Mouse (Mus musculus): ENCODE measurements around the gene BC030499.

BC030499 gene

DNA sequence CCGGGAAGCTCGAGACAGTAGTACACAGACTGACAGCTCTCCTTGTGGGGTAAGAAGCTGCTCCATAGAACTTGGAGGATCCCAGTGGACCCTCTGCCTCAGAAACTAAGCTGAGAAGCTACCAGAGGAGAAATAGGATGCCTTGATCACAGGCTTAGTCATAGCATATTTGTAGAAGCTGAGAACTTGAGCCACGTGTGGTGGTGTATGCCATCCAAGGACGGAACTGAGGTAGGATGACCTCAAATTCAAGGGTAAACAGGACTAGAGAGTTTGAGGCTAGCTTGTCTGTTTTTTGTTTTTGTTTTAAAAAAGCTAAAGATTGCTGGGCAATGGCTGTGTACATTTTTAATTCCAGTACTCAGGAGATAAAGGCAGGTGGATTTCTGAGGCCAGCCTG, 14.6 kb downstream of the BC030499 start:
- DNase-seq (ENCODE audit: low spot score in 2 of 2), result no peak

DNA sequence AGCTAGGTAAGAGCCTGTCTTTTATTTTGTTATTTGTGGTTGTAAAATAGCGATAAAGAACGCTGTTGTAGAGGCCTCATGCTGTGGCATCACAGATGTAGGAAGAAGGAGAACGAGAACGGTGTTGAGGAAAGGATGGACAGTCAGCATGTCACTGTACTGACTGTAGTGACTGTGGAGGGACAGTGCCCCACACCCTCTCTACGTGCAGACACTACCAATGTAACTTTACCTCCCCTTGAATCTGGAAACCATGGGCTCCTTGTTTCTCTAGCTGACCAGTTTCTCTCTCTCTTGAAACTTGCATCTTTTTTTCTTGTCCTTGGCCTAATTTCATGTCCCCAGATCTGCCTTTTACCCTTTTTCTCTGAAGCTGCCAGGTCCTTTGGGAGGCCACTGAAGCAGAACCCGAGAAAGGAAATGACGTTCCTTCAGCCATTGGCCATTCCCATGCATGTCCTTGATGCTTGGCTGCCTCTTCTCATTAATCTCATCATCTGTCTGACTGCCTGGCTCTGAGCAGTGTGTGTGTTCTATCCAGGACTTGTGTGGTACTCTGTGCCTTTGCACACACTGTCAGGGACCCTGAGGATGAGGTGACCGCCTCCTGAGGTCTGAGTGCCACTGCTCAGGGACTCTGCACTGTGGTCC, 20.3 kb downstream of the BC030499 start:
- DNase-seq (ENCODE audit: low spot score in 2 of 2), result no peak

DNA sequence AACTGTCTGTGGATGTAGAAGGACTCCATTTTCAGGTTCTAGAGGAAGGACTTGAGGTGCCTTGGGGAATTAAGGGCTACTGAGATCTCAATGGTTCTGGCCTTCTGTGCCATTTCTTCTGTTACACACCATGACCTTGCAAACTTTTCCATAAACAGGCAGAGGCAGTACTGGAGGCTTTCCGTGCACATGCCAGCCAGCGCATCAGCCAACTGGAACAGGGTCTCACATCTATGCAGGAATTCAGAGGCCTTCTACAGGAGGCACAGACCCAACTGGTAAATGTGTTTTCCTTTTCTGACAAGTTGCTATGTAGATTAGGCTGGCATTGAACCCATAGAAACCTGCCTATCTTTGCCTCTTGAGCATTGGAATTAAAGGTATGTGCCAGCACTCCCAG, 23.0 kb downstream of the BC030499 start:
- DNase-seq (ENCODE audit: low spot score in 2 of 2), result no peak

DNA sequence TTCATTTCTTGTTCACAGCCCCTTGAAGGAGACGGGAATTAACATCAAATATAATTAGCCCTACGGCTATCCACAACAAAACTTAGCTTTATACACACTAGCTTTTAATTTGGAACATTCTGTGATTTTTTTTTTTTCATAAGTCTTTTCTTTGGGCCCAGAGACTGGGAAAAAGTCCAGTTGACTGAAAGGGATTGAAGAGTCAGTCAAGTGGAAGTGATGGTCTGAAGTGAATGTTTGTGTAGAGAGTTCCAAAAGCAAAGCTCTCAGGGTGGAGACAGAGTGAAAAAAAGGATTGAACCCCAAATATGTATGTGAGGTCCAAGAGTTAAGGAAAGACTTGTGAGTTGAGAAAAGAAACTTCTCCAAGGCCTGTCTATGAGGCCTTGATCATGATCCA, 27.8 kb downstream of the BC030499 start:
- DNase-seq (ENCODE audit: low spot score in 2 of 2), result no peak

DNA sequence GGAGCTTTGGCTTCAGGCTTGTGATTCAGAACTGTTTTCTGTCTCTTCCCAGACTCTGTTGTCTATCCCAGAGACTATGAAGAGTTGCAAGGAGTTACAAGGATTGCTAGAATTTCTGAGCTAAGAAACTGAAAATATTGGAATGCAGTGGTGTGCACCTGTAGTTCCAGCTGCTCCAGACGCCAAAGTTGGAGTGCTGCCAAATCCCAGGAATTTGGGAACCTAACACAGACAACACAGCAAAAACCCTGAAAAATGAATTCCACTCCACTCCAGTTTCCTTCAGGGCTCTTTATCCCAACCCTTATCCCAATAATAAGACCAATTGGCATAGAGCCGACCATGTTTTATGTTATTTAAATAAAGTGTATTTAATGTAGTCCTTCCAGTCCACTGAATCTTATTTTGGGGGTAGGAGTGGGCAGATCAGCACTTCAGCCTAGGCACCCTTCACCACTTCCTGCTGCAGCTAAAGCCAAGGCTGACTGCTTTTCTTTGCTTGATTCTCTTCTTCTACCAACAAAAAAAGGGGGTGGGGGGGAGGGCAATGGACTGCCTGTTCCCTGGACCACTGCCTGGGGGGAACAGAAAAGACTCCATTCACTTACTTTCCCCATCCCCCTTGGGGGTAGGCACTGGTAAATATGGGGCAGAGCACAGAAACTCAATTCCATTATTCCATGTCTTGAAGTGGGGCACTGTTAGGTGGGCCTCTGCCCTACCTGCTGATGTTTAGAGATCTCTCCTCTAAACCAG, 31.6 kb downstream of the BC030499 start:
- no peak for DNase-seq (ENCODE audit: low spot score in 2 of 2)

DNA sequence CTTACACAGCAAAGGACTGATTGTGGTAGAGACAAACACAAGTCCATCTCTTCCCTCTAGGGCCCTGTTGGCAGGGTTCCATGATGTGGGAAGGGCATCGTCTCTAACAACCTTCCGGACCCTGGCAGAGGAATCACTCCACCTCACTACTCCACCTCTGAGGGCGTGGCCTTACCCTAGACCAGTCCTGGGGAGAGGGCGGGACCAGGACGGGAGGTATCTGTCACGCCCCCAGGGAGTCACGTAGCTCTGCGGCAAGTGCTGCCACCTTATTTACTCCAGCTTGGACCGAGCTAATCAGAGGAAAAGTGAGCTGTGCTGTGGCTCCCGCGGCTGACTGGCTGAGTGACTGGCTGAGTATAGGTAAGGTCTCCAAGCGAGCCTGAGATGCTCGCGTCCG, 32.2 kb downstream of the BC030499 start, which contains the start of gene Aldoc:
Aldoc (plus strand) TSS at position 109 of the 400 bp plus-strand sequence.
- DNase-seq (ENCODE audit: low spot score in 2 of 2), result peak; percentile 63 to 83

DNA sequence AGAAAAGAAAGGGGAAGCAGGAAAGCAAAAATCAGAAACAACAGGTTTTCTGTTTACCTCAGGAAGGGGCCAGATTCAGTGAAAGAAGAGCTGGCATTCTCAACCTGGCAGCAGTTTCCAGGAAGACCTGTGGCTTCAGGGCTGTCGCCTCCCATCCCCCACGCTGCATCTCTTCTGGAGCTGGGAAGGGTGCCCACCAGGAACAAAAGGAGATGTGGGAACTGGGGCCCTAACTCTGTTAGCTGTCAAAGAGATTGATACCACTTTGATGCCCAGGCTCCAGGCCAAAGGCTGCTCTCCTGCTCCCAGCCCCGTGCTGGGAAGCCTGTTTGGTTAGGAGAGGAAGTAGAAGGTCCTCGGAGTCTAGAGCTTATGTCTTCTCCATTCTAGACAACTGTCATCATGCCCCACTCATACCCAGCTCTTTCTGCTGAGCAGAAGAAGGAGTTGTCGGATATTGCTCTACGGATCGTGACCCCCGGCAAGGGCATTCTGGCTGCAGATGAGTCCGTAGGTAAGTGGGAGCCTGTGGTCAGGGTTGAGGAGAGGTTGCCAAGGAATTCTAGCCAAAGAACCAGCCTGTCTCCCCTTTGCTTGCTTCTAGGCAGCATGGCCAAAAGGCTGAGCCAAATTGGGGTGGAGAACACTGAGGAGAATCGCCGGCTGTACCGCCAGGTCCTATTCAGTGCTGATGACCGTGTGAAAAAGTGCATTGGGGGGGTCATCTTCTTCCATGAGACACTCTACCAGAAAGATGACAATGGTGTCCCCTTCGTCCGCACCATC, 33.6 kb downstream of the BC030499 start:
- DNase-seq (ENCODE audit: low spot score in 2 of 2), result no peak

DNA sequence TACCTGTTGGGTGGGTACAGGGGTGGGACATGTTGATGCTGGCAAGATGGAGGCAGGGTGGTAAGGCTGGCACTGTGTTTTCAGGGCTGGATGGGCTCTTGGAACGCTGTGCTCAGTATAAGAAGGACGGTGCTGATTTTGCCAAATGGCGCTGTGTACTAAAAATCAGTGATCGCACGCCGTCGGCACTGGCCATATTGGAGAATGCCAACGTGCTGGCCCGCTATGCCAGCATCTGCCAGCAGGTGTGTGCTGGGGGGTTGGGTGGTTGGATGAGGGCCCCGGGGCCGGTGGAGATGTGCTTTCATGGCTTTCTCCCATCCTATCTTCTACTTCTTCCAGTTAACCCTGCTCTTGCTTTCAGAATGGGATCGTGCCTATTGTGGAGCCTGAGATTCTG, 34.3 kb downstream of the BC030499 start:
- no peak for DNase-seq (ENCODE audit: low spot score in 2 of 2)

DNA sequence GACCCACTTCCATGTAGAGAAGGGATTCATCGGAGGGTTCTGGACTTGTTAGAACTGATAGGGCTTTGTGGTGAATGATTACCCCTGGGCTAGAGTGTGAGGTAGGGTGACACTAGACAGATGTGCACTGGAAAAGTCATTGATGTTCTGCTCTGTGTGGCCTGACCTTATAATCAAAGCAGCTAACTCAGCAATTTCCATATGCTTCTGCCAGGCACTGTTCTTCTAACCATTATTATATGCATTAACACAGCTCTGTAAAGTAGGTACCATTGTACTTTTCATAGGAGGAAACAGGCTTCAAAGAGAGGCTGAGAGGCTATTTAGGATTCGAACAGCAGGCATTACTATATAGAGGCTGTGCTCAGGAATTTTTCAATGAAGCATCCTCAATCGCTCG, 36.6 kb downstream of the BC030499 start:
- no peak for DNase-seq (ENCODE audit: low spot score in 2 of 2)

DNA sequence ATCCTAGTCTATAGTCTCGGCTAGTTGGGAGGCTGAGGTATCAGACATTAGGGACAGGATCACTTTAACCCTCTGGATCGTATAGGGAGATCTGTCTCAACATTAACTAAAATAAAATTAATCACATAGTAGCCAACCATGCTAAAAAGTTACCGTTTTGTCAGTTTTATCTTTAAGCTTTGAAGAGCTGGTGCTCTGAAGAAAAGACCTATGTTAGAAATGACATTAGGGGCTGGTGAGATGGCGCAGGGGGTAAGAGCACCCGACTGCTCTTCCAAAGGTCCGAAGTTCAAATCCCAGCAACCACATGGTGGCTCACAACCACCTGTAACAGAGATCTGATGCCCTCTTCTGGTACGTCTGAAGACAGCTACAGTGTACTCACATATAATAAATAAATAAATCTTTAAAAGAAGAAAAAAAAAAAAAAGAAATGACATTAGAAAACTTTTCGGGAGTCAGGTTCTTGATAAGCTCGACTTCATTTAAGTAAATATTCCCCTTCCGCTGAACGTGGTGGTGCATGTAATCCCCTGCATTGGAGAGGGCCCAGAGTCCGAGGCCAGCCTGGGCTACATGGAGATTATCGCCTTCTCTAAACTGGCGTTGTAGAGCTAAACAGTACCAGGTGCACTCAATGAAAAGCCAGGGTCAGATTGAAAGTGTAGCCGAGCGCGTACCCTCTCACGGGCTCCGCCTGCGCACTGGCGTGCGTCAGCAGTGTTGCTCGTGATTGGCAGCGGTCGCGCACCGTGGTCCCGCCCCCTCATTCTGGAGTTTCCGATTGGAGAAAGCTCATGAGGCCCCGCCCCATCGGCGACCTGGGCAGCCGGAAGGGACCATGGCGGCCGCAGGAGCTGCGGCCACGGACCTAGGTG, 37.2 kb downstream of the BC030499 start, which contains the start of gene Pigs:
Pigs (plus strand) TSS at position 782 of the 878 bp plus-strand sequence.
- peak; percentile 95 to 97 for DNase-seq (ENCODE audit: low spot score in 2 of 2)

DNA sequence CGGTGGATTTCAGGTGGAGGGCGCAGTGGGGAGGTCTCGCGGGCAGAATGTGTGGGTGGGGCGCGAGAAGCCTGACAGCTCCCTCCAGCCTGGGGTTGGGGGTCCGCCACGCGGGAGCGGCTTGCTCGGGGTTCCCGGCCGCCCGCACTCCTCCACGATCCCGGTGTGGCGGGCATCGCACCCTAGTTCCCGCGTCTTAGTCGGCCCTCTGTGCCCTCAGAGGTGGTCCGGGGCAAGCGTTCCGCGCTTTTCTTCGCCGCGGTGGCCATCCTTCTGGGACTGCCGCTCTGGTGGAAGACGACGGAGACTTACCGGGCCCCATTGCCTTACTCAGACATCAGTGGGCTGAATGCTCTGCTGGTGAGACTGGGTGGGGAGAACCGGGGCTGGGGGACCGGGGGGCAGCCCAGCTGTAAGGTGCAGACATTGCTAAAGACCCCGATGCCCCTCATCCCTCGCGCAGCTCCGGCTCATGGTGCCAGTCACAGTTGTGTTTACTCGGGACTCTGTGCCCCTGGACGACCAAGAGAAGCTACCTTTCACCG, 37.9 kb downstream of the BC030499 start:
- no peak for DNase-seq (ENCODE audit: low spot score in 2 of 2)

DNA sequence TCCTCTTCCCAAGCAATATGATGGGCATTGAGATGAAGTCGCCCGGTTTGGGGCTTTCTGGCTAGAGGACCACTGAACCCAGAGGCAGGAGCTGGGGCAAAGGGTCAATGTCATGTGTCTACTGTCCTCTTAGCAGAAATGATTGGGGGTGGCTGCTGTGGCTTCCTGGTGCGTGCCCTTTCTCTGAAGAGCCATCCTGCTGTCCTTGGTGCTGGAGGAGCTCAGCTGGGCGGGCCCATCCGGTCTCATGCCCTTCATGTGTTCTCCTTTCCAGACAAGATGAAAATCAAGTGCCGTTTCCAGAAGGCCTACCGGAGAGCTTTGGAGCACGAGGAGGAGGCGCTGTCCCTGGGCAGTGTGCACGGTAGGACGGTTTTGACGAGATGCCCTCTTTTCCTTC, 42.0 kb downstream of the BC030499 start:
- DNase-seq (ENCODE audit: low spot score in 2 of 2), result no peak

DNA sequence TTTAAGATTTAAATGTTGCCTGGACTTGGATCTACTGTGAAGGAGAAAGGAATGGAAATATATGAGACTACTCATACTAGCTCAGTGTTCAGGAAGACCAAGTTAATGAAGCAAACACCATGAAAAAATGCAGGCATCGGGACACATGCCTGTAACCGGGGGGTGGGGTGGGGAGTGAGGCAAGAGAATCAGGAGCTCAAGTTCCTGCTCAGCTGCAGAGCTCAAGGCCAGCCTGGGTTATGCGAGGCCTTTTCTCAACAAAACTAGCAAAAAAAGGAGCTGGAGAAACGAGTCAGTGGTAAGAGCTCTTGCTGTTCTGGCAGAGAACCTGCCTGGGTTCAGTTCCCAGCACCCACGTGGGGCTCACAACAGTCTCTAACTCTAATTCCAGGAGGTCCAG, 43.4 kb downstream of the BC030499 start:
- DNase-seq (ENCODE audit: low spot score in 2 of 2), result no peak

DNA sequence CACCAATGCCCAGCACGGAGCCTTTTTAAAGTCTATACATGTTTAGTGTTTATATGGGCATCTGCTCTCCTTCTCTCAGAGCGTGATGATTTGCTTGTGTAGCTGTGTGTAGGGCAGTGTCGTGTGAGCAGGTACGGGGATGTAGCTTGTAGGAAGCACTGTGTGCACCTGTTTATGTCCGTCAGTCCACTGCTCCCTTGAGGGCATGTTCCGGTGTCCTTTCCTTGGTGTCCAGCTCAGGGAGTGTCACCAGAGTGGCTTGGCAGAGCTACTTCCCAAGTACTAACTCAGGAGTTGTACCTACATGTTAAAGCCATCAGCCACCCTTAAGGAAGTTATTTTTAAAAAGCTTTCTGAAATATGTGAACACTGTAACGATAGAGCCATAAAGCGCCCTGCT, 46.4 kb downstream of the BC030499 start:
- DNase-seq (ENCODE audit: low spot score in 2 of 2), result no peak

DNA sequence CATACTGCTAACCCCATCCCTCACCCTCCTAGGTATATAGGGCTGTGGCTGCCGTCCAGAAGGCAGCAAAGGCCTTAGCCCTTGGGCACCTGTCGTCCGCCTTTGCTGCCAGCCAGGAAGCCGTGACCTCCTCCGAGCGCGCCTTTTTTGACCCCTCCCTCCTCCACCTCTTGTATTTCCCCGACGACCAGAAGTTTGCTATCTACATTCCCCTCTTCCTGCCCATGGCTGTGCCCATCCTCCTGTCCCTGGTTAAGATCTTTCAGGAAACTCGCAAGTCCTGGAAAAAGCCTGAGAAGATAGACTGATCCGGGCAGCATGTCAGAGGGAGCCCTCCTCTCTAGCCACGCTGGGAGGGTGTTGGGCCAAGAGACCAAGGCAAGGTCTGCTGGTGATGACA, 51.1 kb downstream of the BC030499 start:
- no peak for DNase-seq (ENCODE audit: low spot score in 2 of 2)

DNA sequence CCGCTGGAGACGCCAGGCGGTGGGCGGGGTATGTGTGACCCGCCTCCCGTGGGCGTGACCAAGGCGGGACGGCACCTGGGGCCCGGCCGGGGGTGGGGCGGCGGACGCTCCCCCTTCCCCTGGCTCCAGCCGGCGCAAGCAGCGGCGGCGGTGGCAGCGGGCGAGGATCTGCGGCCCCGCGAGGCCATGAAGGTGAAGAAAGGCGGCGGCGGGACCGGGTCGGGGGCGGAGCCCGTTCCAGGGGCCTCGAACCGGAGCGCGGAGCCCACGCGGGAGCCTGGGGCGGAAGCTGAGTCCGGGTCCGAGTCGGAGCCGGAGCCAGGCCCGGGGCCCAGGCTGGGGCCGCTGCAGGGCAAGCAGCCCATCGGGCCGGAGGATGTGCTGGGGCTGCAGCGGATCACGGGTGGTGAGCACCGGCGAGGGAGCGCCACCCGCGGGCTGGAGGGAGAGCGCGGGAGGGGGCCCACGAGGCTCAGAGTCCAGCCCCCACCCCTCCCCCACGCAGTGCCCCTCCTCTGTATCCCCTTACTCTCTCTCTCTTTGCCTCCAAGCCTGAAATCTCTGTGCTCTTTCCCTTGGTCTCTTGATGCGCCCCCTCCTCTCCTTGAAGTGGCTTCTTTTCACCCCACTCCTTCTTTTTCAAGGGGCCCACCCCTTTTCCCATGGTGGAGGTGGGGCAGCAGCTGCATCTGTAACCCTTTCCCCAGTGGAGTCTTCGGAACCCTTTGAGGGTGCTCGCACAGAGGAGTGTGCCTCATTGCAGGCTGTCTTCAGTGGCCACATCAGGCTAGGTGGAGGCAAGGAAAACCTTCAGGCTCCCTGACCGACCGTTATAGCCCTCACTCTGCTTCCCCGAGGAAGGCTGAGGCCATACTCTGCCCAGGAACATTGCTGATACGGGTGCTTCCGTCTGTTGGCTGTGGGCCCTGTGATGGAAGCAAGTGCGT, 53.0 kb downstream of the BC030499 start, which contains the start of gene Unc119:
Unc119 (plus strand) TSS at position 102 of the 947 bp plus-strand sequence.
- peak; percentile 62 to 76 for DNase-seq (ENCODE audit: low spot score in 2 of 2)

DNA sequence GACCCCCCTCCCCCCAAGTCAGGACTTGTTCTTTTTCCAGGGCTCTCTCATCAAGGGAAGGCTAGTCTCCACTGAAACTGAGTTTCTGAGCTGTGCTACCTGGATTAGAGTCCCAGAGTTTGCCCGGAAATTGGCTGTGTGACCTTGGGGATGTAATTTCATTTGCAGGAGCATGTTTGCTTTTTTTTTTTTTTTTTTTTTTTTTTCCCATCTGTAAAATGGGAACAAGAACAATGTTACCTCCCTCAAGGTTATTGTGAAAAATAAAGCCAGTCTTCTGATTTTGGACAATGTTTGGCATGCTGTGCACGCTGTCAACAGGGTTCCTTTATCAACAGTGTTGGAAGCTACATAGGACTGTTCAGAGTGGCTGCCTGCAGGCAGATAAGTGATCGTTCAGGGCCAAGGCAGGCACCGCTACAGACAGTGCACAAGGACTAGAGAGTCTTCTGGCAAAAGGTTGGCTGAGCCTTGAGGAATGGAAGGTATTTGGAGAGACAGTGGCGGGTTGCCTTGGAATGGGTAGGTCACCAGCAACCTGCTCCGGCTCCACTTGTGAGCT, 53.8 kb downstream of the BC030499 start:
- DNase-seq (ENCODE audit: low spot score in 2 of 2), result no peak

DNA sequence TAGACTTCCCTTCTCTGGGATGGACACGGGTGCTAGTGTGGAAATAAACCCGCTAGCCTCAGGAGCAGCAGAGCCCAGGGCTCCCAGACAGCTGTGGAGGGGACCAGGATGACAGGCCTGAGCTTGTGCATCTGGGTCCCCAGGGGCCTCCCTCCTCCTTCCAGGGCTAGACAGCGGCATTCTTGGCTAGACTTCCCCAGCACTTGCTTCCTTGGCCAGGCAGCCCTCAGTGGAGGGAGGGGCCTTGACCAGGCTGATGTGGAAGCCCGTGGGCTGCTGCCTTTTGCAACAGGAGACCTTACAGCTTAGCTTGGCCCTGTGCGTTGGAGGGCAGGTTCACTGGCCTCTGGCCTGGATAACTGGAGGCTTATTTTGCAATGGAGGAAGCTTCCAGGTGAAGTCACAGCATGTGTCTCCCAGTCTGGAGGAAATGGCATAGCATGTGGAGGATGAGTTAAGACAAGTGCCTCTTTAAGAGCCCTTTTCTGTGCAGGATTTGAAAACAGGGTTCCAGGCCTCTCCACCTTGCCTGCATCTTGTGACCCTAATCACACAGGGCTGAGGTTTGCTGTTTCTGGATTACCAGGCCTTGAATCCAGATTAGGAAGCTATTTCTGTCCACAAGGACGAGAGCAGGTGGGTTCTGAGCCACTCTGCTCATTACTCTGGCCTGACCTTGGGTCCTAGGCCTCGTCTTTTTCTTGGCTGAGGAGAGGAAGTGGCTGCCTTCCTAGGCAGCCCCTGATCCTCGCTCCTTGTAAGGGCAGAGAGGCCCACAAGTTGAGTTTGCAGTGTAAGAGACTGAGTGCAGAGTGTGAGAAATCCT, 54.5 kb downstream of the BC030499 start:
- DNase-seq (ENCODE audit: low spot score in 2 of 2), result peak in 1 of 2 experiments; percentile 71

DNA sequence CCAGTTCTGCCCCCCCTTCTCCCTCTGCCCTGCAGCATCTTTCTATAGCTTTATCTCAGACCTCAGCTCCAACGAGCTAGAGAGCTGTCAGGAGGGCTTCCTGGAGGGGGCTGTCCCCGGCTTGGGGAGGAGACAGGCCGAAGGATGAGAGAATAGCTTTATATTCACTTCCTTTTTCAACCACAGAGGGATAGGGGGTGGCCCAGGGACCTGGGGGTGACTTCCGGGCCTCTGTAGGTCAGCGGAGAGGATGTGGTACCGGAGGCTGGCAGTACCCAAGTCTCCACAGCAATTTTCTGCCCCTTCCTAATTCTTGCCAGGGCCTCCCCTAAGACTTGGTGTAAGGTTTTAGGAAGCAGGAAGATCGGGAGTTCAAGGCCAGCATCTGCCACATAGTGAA, 55.2 kb downstream of the BC030499 start:
- DNase-seq (ENCODE audit: low spot score in 2 of 2), result no peak
